ENCODE assay signal across 9 mouse cellular contexts in the genomic region with DNA sequence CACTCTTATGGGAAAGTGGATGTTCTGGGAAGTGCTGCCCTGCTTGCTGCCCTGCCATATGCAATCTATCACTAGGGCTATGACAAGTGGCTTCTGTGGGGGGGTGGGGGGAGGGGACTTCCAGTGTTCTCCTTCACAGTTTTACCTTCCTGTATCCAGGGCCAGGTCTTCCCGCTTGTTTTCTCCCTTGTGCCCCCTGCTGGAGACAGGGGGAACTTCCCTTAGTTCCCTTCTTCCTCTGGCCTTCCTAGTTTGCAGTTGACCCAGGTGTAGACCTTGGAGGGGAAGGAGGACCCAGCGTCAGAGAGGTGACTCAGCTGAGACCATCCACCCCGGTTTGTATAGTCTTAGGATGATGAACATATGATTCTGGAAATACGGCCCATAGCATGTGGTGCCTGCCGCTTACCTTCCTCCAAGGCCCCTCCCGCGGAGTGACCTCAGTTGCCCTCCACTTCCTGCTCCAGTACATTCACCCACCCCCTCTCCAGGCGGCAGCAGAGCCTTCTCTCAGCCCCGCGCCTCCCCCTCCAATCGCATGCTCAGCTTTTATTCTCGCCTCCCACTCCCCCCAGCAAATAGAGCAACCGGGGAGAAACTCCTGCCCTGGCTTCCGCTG. TPM values are rescaled to one million over a fixed set of nuclear protein-coding genes. Genes with fewer than 3 reads are reported as not detected.
DNase-seq lines count a peak whose midpoint lies in the region; ATAC-seq and TF ChIP-seq lines count a peak whose summit lies in the region.
"Had no signal": no experiment of that assay in that cellular context is flagged by ENCODE, and none has a peak within 500 bp of the region (broad histone marks: within the 10 kb centered on the region; RNA-seq: fewer than 3 reads in every experiment).

No protein-coding gene starts in this region.

- no peak overlapping the region for H3K4me2 ChIP-seq in intestine, embryonic 14.5 days (ENCODE audit: low read length)
- H3K4me2 ChIP-seq in intestine, embryonic 16.5 days (ENCODE audit: low read depth, low read length) = no peak overlapping the region
- no peak overlapping the region for H3K4me2 ChIP-seq in CH12.LX (ENCODE audit: insufficient read depth, low read depth, poor library complexity, severe bottlenecking)

- no peak for TF ChIP-seq EP300 in CH12.LX (IDR thresholded peaks at IDR 0.05; ENCODE audit: low read length)

- TF ChIP-seq POLR2A in CH12.LX (IDR thresholded peaks at IDR 0.05; ENCODE audit: low read depth, low read length) = no peak

- no peaks in the 10 kb centered on the region for H3K9me3 ChIP-seq in intestine, embryonic 14.5 days (ENCODE audit: control insufficient read depth, low read length)
- H3K9me3 ChIP-seq in intestine, embryonic 16.5 days (ENCODE audit: control insufficient read depth, low read length) = no peaks in the 10 kb centered on the region
- H3K9me3 ChIP-seq in CH12.LX (replicated peaks; ENCODE audit: low read length) = peaks cover 10% of the 10 kb centered on the region
- no peaks in the 10 kb centered on the region for H3K9me3 ChIP-seq in limb, embryonic 10.5 days (replicated peaks)

- TF ChIP-seq CTCF in CH12.LX (conservative IDR thresholded peaks at IDR 0.05 in 1 of 2, IDR thresholded peaks at IDR 0.05 in 1 of 2; ENCODE audit: low read depth in 2 of 2, low read length in 2 of 2) = peak; percentile 34 to 69

- peak; percentile 3 for TF ChIP-seq RAD21 in CH12.LX (IDR thresholded peaks at IDR 0.05; ENCODE audit: low read depth, low read length)

- no peak for ATAC-seq in intestine, embryonic 14.5 days (replicated peaks; ENCODE audit: low FRiP score, low TSS enrichment, low read depth)
- no peak for ATAC-seq in intestine, embryonic 16.5 days

- H3K27me3 ChIP-seq in intestine, embryonic 14.5 days (replicated peaks; ENCODE audit: control insufficient read depth, insufficient read depth, low read length) = 0 out of 2 replicates have a peak, but pooled peaks cover 6% of the 10 kb centered on the region
- 0 out of 2 replicates have a peak, but pooled peaks cover 4% of the 10 kb centered on the region for H3K27me3 ChIP-seq in intestine, embryonic 16.5 days (replicated peaks; ENCODE audit: control insufficient read depth, insufficient read depth, low read length)
- H3K27me3 ChIP-seq in CH12.LX (replicated peaks) = peaks cover 91% of the 10 kb centered on the region
- peaks cover 47% of the 10 kb centered on the region for H3K27me3 ChIP-seq in limb, embryonic 10.5 days (ENCODE audit: low read depth, poor library complexity, severe bottlenecking)

- dilution Hi-C loops in CH12.LX (cut with MboI; ENCODE audit: extremely low pct_ligation_motif_present, extremely low pct_unique_long_range_greater_than_20kb, low sequenced_read_pairs) = no loop called here

- no peak overlapping the region for H3K27ac ChIP-seq in intestine, embryonic 14.5 days (ENCODE audit: low read depth)
- no peak overlapping the region for H3K27ac ChIP-seq in intestine, embryonic 16.5 days (ENCODE audit: low read length)
- no peak overlapping the region for H3K27ac ChIP-seq in CH12.LX (ENCODE audit: insufficient read depth, low read depth)
- peak overlapping the region; percentile 75 for H3K27ac ChIP-seq in limb, embryonic 10.5 days
- H3K27ac ChIP-seq: macrophage had no signal

- peak; percentile 80 for DNase-seq in intestine, embryonic 14.5 days (ENCODE audit: low spot score)
- DNase-seq in CH12.LX (ENCODE audit: extremely low read depth) = peak; percentile 30
- peak; percentile 54 for DNase-seq in adrenal gland, postnatal 10 days
- peak; percentile 32 to 49 for DNase-seq in frontal cortex, postnatal 36 days (ENCODE audit: low spot score in 2 of 2)
- DNase-seq in limb, embryonic 10.5 days (ENCODE audit: low spot score) = peak; percentile 81
- DNase-seq in right cerebral cortex, postnatal 36 days (ENCODE audit: low spot score in 2 of 2) = peak; percentile 38 to 61
- no peak for DNase-seq in spleen, adult 12 weeks (ENCODE audit: low spot score)

- H3K79me2 ChIP-seq in CH12.LX (replicated peaks; ENCODE audit: control insufficient read depth, extremely low read depth, insufficient read depth, poor library complexity, severe bottlenecking) = no peaks in the 10 kb centered on the region

- peaks cover 10% of the 10 kb centered on the region; the same call in 1 of the 2 replicates for H3K4me1 ChIP-seq in intestine, embryonic 14.5 days (replicated peaks; ENCODE audit: control insufficient read depth, insufficient read depth, low read length)
- H3K4me1 ChIP-seq in intestine, embryonic 16.5 days (ENCODE audit: control insufficient read depth, insufficient read depth, low read length) = peaks cover 7% of the 10 kb centered on the region
- peaks cover 0 to 5% of the 10 kb centered on the region in 2 experiments; a peak in 2 of 4 replicates for H3K4me1 ChIP-seq in CH12.LX (ENCODE audit: control insufficient read depth in 1 of 2, insufficient read depth in 2 of 2)
- peaks cover 28% of the 10 kb centered on the region for H3K4me1 ChIP-seq in limb, embryonic 10.5 days

- H3K9ac ChIP-seq in intestine, embryonic 14.5 days (ENCODE audit: low read length) = no peak overlapping the region
- no peak overlapping the region for H3K9ac ChIP-seq in intestine, embryonic 16.5 days (ENCODE audit: low read depth, low read length)
- no peak overlapping the region for H3K9ac ChIP-seq in CH12.LX (ENCODE audit: insufficient read depth, low read depth)

- in situ Hi-C loops in CH12.LX (cut with MboI; ENCODE audit: low pct_ligation_motif_present, low pct_unique_long_range_greater_than_20kb, low sequenced_read_pairs) = no loop called here

- WGBS in intestine, embryonic 14.5 days = 18% methylated on average over 14 of the region's 14 CpGs
- WGBS in intestine, embryonic 16.5 days = 23% methylated on average over 14 of the region's 14 CpGs
- WGBS in limb, embryonic 10.5 days = 10% methylated on average over 14 of the region's 14 CpGs

- no peak overlapping the region for H3K4me3 ChIP-seq in intestine, embryonic 14.5 days (ENCODE audit: low read depth, low read length)
- no peak overlapping the region for H3K4me3 ChIP-seq in intestine, embryonic 16.5 days (ENCODE audit: low read length)
- no peak overlapping the region for H3K4me3 ChIP-seq in CH12.LX (replicated peaks in 1 of 3; ENCODE audit: low read depth in 2 of 3, low read length in 2 of 3, poor library complexity in 1 of 3)
- H3K4me3 ChIP-seq in limb, embryonic 10.5 days = peak overlapping the region; percentile 33

- no peaks in the 10 kb centered on the region for H3K36me3 ChIP-seq in intestine, embryonic 14.5 days (ENCODE audit: control insufficient read depth, insufficient read depth, low read length)
- no peaks in the 10 kb centered on the region for H3K36me3 ChIP-seq in intestine, embryonic 16.5 days (ENCODE audit: control insufficient read depth, insufficient read depth, low read length)
- H3K36me3 ChIP-seq in CH12.LX (replicated peaks in 1 of 2; ENCODE audit: control insufficient read depth in 1 of 2, insufficient read depth in 1 of 2, low read length in 1 of 2) = no peaks in the 10 kb centered on the region
- H3K36me3 ChIP-seq in limb, embryonic 10.5 days = no peaks in the 10 kb centered on the region

TF ChIP-seq in CH12.LX, 34 proteins besides CTCF, POLR2A, EP300 and RAD21:
- TF ChIP-seq USF2 (conservative IDR thresholded peaks at IDR 0.05; ENCODE audit: low read depth, low read length) = no peak
- no peak for TF ChIP-seq ETS1 (conservative IDR thresholded peaks at IDR 0.05; ENCODE audit: low read depth, low read length)
- TF ChIP-seq CHD1 (IDR thresholded peaks at IDR 0.05; ENCODE audit: low read depth, low read length) = no peak
- TF ChIP-seq JUND (conservative IDR thresholded peaks at IDR 0.05; ENCODE audit: low read depth, low read length) = no peak
- no peak for TF ChIP-seq USF1 (IDR thresholded peaks at IDR 0.05; ENCODE audit: low read depth, low read length)
- TF ChIP-seq MEF2A (IDR thresholded peaks at IDR 0.05; ENCODE audit: borderline replicate concordance, low read depth, low read length) = no peak
- no peak for TF ChIP-seq ELF1 (IDR thresholded peaks at IDR 0.05; ENCODE audit: low read depth, low read length)
- no peak for TF ChIP-seq KAT2A (IDR thresholded peaks at IDR 0.05; ENCODE audit: insufficient replicate concordance, low read length)
- no peak for TF ChIP-seq BHLHE40 (IDR thresholded peaks at IDR 0.05; ENCODE audit: low read depth, low read length)
- no peak for TF ChIP-seq JUN (IDR thresholded peaks at IDR 0.05; ENCODE audit: insufficient read depth, low read depth, low read length)
- no peak for TF ChIP-seq NELFE (IDR thresholded peaks at IDR 0.05; ENCODE audit: low read depth, low read length)

RNA-seq across cellular contexts. Expression of a gene that starts 4.5 kb away (rescaled TPM):
- 4.7 and 5.1 TPM in 2 replicates for polyA plus RNA-seq in intestine, embryonic 14.5 days (2014; fragmentation: Nextera tagmentation; extraction: Ambion mirVana)
- polyA plus RNA-seq in intestine, embryonic 16.5 days (2015; fragmentation: Nextera tagmentation; extraction: Ambion mirVana) = 3.8 and 4.6 TPM in 2 replicates
- not detected in 2 replicates for total RNA-seq in CH12.LX (2012; rRNA removed)
- not detected in 2 replicates for total RNA-seq in CH12.LX (2014; rRNA removed)
- not detected in 2 replicates for polyA plus RNA-seq in CH12.LX (2012; ENCODE audit: insufficient read length, low read depth)
- total RNA-seq in adrenal gland, postnatal 10 days (2021) = 1 to 10 TPM; 1.6 to 2.2 TPM
- polyA plus RNA-seq in limb, embryonic 10.5 days (2016; fragmentation: Nextera tagmentation; extraction: Ambion mirVana) = 1.9 and 2.0 TPM in 2 replicates
- polyA plus RNA-seq: macrophage had no signal

RNA-seq across cellular contexts. Expression of a gene that starts 32.1 kb away (rescaled TPM):
- 72.4 and 94.5 TPM in 2 replicates for polyA plus RNA-seq in intestine, embryonic 14.5 days (2014; fragmentation: Nextera tagmentation; extraction: Ambion mirVana)
- polyA plus RNA-seq in intestine, embryonic 16.5 days (2015; fragmentation: Nextera tagmentation; extraction: Ambion mirVana) = 63.7 and 67.4 TPM in 2 replicates
- total RNA-seq in CH12.LX (2012; rRNA removed) = not detected in 2 replicates
- total RNA-seq in CH12.LX (2014; rRNA removed) = not detected in 2 replicates
- polyA plus RNA-seq in CH12.LX (2012; ENCODE audit: insufficient read length, low read depth) = not detected in 2 replicates
- 10 to 100 TPM; 32.8 to 36.7 TPM for total RNA-seq in adrenal gland, postnatal 10 days (2021)
- polyA plus RNA-seq in limb, embryonic 10.5 days (2016; fragmentation: Nextera tagmentation; extraction: Ambion mirVana) = 47.1 and 64.7 TPM in 2 replicates
- polyA plus RNA-seq: macrophage had no signal

RNA-seq across cellular contexts. Expression of a gene that starts 32.6 kb away (rescaled TPM):
- 0.28 and 0.67 TPM in 2 replicates for polyA plus RNA-seq in intestine, embryonic 14.5 days (2014; fragmentation: Nextera tagmentation; extraction: Ambion mirVana)
- 0.43 and 0.53 TPM in 2 replicates for polyA plus RNA-seq in intestine, embryonic 16.5 days (2015; fragmentation: Nextera tagmentation; extraction: Ambion mirVana)
- total RNA-seq in CH12.LX (2012; rRNA removed) (not detected in 2 replicates), CH12.LX (2014; rRNA removed) (not detected in 2 replicates)
- polyA plus RNA-seq in CH12.LX (2012; ENCODE audit: insufficient read length, low read depth) = not detected in 2 replicates
- 1 to 10 TPM in 1 of 2 experiments, under 1 TPM in 1; 0.96 to 1.1 TPM for total RNA-seq in adrenal gland, postnatal 10 days (2021)
- polyA plus RNA-seq in limb, embryonic 10.5 days (2016; fragmentation: Nextera tagmentation; extraction: Ambion mirVana) = 0.06 and 0.21 TPM in 2 replicates
- polyA plus RNA-seq: macrophage had no signal

Comparison
In these comparisons a context has a peak if more than half of its experiments do, and no peak if none do; other contexts are left out.
1. RNA of a gene that starts 32.1 kb away (polyA plus RNA-seq): 72.4 to 94.5 TPM in intestine, embryonic 14.5 days, 47.1 to 64.7 TPM in limb, embryonic 10.5 days and 63.7 to 67.4 TPM in intestine, embryonic 16.5 days; not detected in CH12.LX; every median in the first group is over 10 times any median in the second.